Mouse (Mus musculus): ENCODE measurements around the gene 4933427I04Rik. TPM values are rescaled to one million over a fixed set of nuclear protein-coding genes. Genes with fewer than 3 reads are reported as not detected.

Gene 4933427I04Rik
- total and polyA plus RNA-seq, 3 experiments: not detected

GRCm38 (mm10) chr4:123814030-123814501 lies 45.4 kb upstream of the 4933427I04Rik start:
- no peaks in the 10 kb centered on the region for H3K79me2 ChIP-seq (ENCODE audit: control insufficient read depth, insufficient read depth, low read length, poor library complexity)
- DNase-seq (ENCODE audit: low read depth, low spot score): no peak
- H3K4me1 ChIP-seq (ENCODE audit: control insufficient read depth in 1 of 2, insufficient read depth in 2 of 2, low read length in 2 of 2): no peaks in the 10 kb centered on the region
- no peak overlapping the region for H3K4me3 ChIP-seq (ENCODE audit: control insufficient read depth in 1 of 2, insufficient read depth in 1 of 2, low read depth in 2 of 2, low read length in 2 of 2)
- no peaks in the 10 kb centered on the region for H3K9me3 ChIP-seq (replicated peaks; ENCODE audit: insufficient read depth, low read length)
- no peak overlapping the region for H3K27ac ChIP-seq (ENCODE audit: control insufficient read depth, low read depth, low read length)
- H3K9ac ChIP-seq (ENCODE audit: control insufficient read depth, low read depth, low read length, poor library complexity, severe bottlenecking): no peak overlapping the region
- TF ChIP-seq CHD2 (IDR thresholded peaks at IDR 0.05; ENCODE audit: low read length): no peak
- TF ChIP-seq USF2 (IDR thresholded peaks at IDR 0.05; ENCODE audit: borderline replicate concordance in 1 of 2, insufficient read depth in 1 of 2, low read depth in 1 of 2, low read length in 2 of 2): no peak
- TF ChIP-seq MAZ (IDR thresholded peaks at IDR 0.05; ENCODE audit: low read depth, low read length): no peak
- TF ChIP-seq HCFC1 (IDR thresholded peaks at IDR 0.05; ENCODE audit: low read depth, low read length): no peak
- no peak for TF ChIP-seq TAL1 (IDR thresholded peaks at IDR 0.05; ENCODE audit: low read length)
- TF ChIP-seq EP300 (IDR thresholded peaks at IDR 0.05; ENCODE audit: low read depth in 1 of 2, low read length in 2 of 2): no peak
- no peak for TF ChIP-seq POLR2AphosphoS5 (IDR thresholded peaks at IDR 0.05; ENCODE audit: borderline replicate concordance, low read depth, low read length)
- TF ChIP-seq NRF1 (IDR thresholded peaks at IDR 0.05; ENCODE audit: insufficient read depth, low read depth, low read length, poor library complexity, severe bottlenecking): no peak
- TF ChIP-seq SMC3 (IDR thresholded peaks at IDR 0.05; ENCODE audit: low read depth, low read length): no peak
- no peak for TF ChIP-seq SIN3A (IDR thresholded peaks at IDR 0.05; ENCODE audit: low read length)
- TF ChIP-seq ZNF384 (IDR thresholded peaks at IDR 0.05; ENCODE audit: low read depth, low read length): no peak
- no peak for TF ChIP-seq ETS1 (IDR thresholded peaks at IDR 0.05; ENCODE audit: low read depth, low read length)
- no peak for TF ChIP-seq MXI1 (IDR thresholded peaks at IDR 0.05; ENCODE audit: low read depth, low read length)
- TF ChIP-seq GABPA (IDR thresholded peaks at IDR 0.05; ENCODE audit: low read depth, low read length): no peak
- no peak for TF ChIP-seq TBP (IDR thresholded peaks at IDR 0.05; ENCODE audit: low read depth, low read length)
- TF ChIP-seq ZC3H11A (IDR thresholded peaks at IDR 0.05; ENCODE audit: low read depth, low read length): no peak
- no peak for TF ChIP-seq MYC (IDR thresholded peaks at IDR 0.05; ENCODE audit: low read depth, low read length)
- no peak for TF ChIP-seq MEF2A (IDR thresholded peaks at IDR 0.05; ENCODE audit: extremely low read depth, insufficient replicate concordance, low read depth, low read length, poor library complexity, severe bottlenecking)
- no peak for TF ChIP-seq TCF12 (IDR thresholded peaks at IDR 0.05; ENCODE audit: low read depth, low read length)
- no peak for TF ChIP-seq POLR2A (IDR thresholded peaks at IDR 0.05; ENCODE audit: control insufficient read depth in 1 of 2, insufficient read depth in 1 of 2, low read depth in 1 of 2, low read length in 2 of 2, poor library complexity in 1 of 2)
- H3K27me3 ChIP-seq (ENCODE audit: control insufficient read depth in 1 of 2, insufficient read depth in 2 of 2, low read length in 2 of 2): no peaks in the 10 kb centered on the region
- no peaks in the 10 kb centered on the region for H3K36me3 ChIP-seq (ENCODE audit: control insufficient read depth in 1 of 2, insufficient read depth in 2 of 2, low read length in 2 of 2)

- H3K4me1 ChIP-seq (ENCODE audit: control insufficient read depth in 1 of 2, insufficient read depth in 2 of 2, low read length in 2 of 2): no peaks in the 10 kb centered on the region
- no peak overlapping the region for H3K9ac ChIP-seq (ENCODE audit: control insufficient read depth, low read depth, low read length, poor library complexity, severe bottlenecking)
- H3K36me3 ChIP-seq (ENCODE audit: control insufficient read depth in 1 of 2, insufficient read depth in 2 of 2, low read length in 2 of 2): no peaks in the 10 kb centered on the region
- TF ChIP-seq MYC (IDR thresholded peaks at IDR 0.05; ENCODE audit: low read depth, low read length) (no peak), CTCF (IDR thresholded peaks at IDR 0.05 in 2 of 3, conservative IDR thresholded peaks at IDR 0.05 in 1 of 3; ENCODE audit: control insufficient read depth in 1 of 3, insufficient read depth in 1 of 3, low read depth in 2 of 3, low read length in 3 of 3, poor library complexity in 1 of 3, severe bottlenecking in 1 of 3) (0 out of 6 replicates have a peak, but pooled peaks of 1 of the 3 experiments have one; percentile 1), MAFK (IDR thresholded peaks at IDR 0.05; ENCODE audit: borderline replicate concordance, low read depth, low read length) (no peak)
- no peaks in the 10 kb centered on the region for H3K9me3 ChIP-seq (replicated peaks; ENCODE audit: insufficient read depth, low read length)
- no peak for DNase-seq (ENCODE audit: low read depth, low spot score)
- H3K4me3 ChIP-seq (ENCODE audit: control insufficient read depth in 1 of 2, insufficient read depth in 1 of 2, low read depth in 2 of 2, low read length in 2 of 2): no peak overlapping the region
- H3K79me2 ChIP-seq (ENCODE audit: control insufficient read depth, insufficient read depth, low read length, poor library complexity): no peaks in the 10 kb centered on the region
- no peak overlapping the region for H3K27ac ChIP-seq (ENCODE audit: control insufficient read depth, low read depth, low read length)
- no peaks in the 10 kb centered on the region for H3K27me3 ChIP-seq (ENCODE audit: control insufficient read depth in 1 of 2, insufficient read depth in 2 of 2, low read length in 2 of 2)
These were observed 40.3 kb upstream of the 4933427I04Rik start for GRCm38 (mm10) chr4:123819093-123819610.
